Mouse (Mus musculus) cerebellum, adult 2 months (tissue): ENCODE measurements at regions not wholly inside any gene's neighbourhood (a gene's known extent, or its start where the extent isn't known, plus 50 kb on each side); places are given as distances from the start of the nearest gene placed in this dataset.

Experiments
- DNase-seq, 2 experiments: peaks; one replicate each; pipeline ENCODE4 v3.0.0; 2021
- H3K27ac ChIP-seq: fragments of 200-500 bp; 2 replicates; pipeline ENCODE4 v1.5.1; 2012; ENCODE audit warnings: low read length, control low read depth, inconsistent platforms; ENCODE audit not compliant: insufficient read depth
- H3K27me3 ChIP-seq: fragments of 200-500 bp; 2 replicates; pipeline ENCODE4 v1.6.1; 2012; ENCODE audit warnings: inconsistent platforms, mild to moderate bottlenecking, low read length, moderate library complexity; ENCODE audit not compliant: control insufficient read depth, insufficient read depth
- H3K4me1 ChIP-seq: fragments of 200-500 bp; 2 replicates; pipeline ENCODE4 v1.6.1; 2011; ENCODE audit warnings: low read length; ENCODE audit not compliant: control insufficient read depth, insufficient read depth
- H3K4me3 ChIP-seq: fragments of 200-500 bp; replicated peaks from 2 replicates; pipeline ENCODE3; 2011; ENCODE audit warnings: mild to moderate bottlenecking, low read depth, low read length, control low read depth; ENCODE audit not compliant: insufficient read depth
- CTCF ChIP-seq: fragments of 200-500 bp; IDR thresholded peaks from 2 replicates; pipeline ENCODE4 v1.5.1; 2011; ENCODE audit warnings: low read depth, mild to moderate bottlenecking, control low read depth, low read length, moderate library complexity, borderline replicate concordance; ENCODE audit not compliant: insufficient read depth
- POLR2A ChIP-seq: fragments of 200-500 bp; IDR thresholded peaks from 2 replicates; pipeline ENCODE4 v1.6.1; 2011; ENCODE audit warnings: low read length, control low read depth, borderline replicate concordance; ENCODE audit not compliant: insufficient read depth
- WGBS: fragments of 180-500 bp; shearing (Covaris S2); methylation state at CpG from one replicate; pipeline ENCODE4 v1.1.7; 2018; 5-methylcytosine and 5-hydroxymethylcytosine counted together

GRCm38 (mm10) chr5:91850440-91850839, 112.4 kb downstream of the Rchy1 start:
- Histone ChIP-seq H3K4me1 (no peaks in the 10 kb centered on the region), H3K27ac (no peak overlapping the region), H3K27me3 (no peaks in the 10 kb centered on the region), H3K4me3 (no peak overlapping the region)
- no peak for DNase-seq
- 79% methylated on average over 5 of the region's 5 CpGs for WGBS
- TF ChIP-seq POLR2A (no peak), CTCF (no peak)

GRCm38 (mm10) chr5:91849533-91849932, 113.3 kb downstream of the Rchy1 start:
- Histone ChIP-seq H3K4me1 (no peaks in the 10 kb centered on the region), H3K4me3 (no peak overlapping the region), H3K27me3 (no peaks in the 10 kb centered on the region), H3K27ac (no peak overlapping the region)
- TF ChIP-seq CTCF (no peak), POLR2A (no peak)
- no peak for DNase-seq
- WGBS: 79% methylated on average over 2 of the region's 2 CpGs

- 66% methylated on average over 4 of the region's 4 CpGs for WGBS
- no peak overlapping the region for H3K4me3 ChIP-seq
- no peaks in the 10 kb centered on the region for H3K27me3 ChIP-seq
- TF ChIP-seq CTCF (no peak), POLR2A (no peak)
- no peak overlapping the region for H3K27ac ChIP-seq
- DNase-seq: no peak
- no peaks in the 10 kb centered on the region for H3K4me1 ChIP-seq
Observed at GRCm38 (mm10) chr5:91849114-91849513, 113.8 kb downstream of the Rchy1 start.

GRCm38 (mm10) chr5:91848528-91848927, 114.3 kb downstream of the Rchy1 start:
- 87% methylated on average over 3 of the region's 3 CpGs for WGBS

GRCm38 (mm10) chr5:91843044-91843443, 119.8 kb downstream of the Rchy1 start:
- Histone ChIP-seq H3K27me3 (no peaks in the 10 kb centered on the region), H3K4me1 (no peaks in the 10 kb centered on the region), H3K27ac (no peak overlapping the region), H3K4me3 (no peak overlapping the region)
- DNase-seq: no peak
- TF ChIP-seq POLR2A (no peak), CTCF (no peak)
- WGBS: 30% methylated on average over 4 of the region's 4 CpGs

More at GRCm38 (mm10) chr5:91848528-91848927, 114.3 kb downstream of the Rchy1 start:
- H3K4me1 ChIP-seq: no peaks in the 10 kb centered on the region
- H3K27me3 ChIP-seq: no peaks in the 10 kb centered on the region
- no peak overlapping the region for H3K4me3 ChIP-seq
- TF ChIP-seq POLR2A (no peak), CTCF (no peak)
- no peak for DNase-seq
- no peak overlapping the region for H3K27ac ChIP-seq

- Histone ChIP-seq H3K4me3 (no peak overlapping the region), H3K27me3 (no peaks in the 10 kb centered on the region), H3K4me1 (no peaks in the 10 kb centered on the region), H3K27ac (no peak overlapping the region)
- DNase-seq: no peak
- 80% methylated on average over 4 of the region's 4 CpGs for WGBS
- TF ChIP-seq CTCF (no peak), POLR2A (no peak)
Observed at GRCm38 (mm10) chr5:91841066-91841465, 121.8 kb downstream of the Rchy1 start.

- WGBS: 90% methylated on average over 6 of the region's 6 CpGs
- TF ChIP-seq POLR2A: no peak
- TF ChIP-seq CTCF: no peak
- H3K4me1 ChIP-seq: no peaks in the 10 kb centered on the region; the same call in 1 of the 2 replicates
- no peaks in the 10 kb centered on the region for H3K27me3 ChIP-seq
- DNase-seq: no peak
- no peak overlapping the region for H3K27ac ChIP-seq
- H3K4me3 ChIP-seq: no peak overlapping the region
Observed at GRCm38 (mm10) chr5:91828481-91828880, 134.4 kb downstream of the Rchy1 start.

GRCm38 (mm10) chr5:91826636-91827035, 136.2 kb downstream of the Rchy1 start:
- TF ChIP-seq CTCF (no peak), POLR2A (no peak)
- DNase-seq: no peak
- no peak overlapping the region for H3K4me3 ChIP-seq
- no peaks in the 10 kb centered on the region for H3K27me3 ChIP-seq
- no peaks in the 10 kb centered on the region; the same call in 1 of the 2 replicates for H3K4me1 ChIP-seq
- 11% methylated on average over 1 of the region's 1 CpGs for WGBS
- H3K27ac ChIP-seq: no peak overlapping the region
